ENCODE assay signal across 13 mouse cellular contexts in genomic region chr3:145790709-145791108, GRCm38 (mm10). TPM values are rescaled to one million over a fixed set of nuclear protein-coding genes. Genes with fewer than 3 reads are reported as not detected.
DNase-seq lines count a peak whose midpoint lies in the region; ATAC-seq lines count a peak whose summit lies in the region.
"Had no signal": no experiment of that assay in that cellular context is flagged by ENCODE, and none has a peak within 500 bp of the region (broad histone marks: within the 10 kb centered on the region; RNA-seq: fewer than 3 reads in every experiment).

No protein-coding gene starts in this region.

- H3K9ac ChIP-seq in forebrain, embryonic 11.5 days (ENCODE audit: low read length): no peak overlapping the region
- H3K9ac ChIP-seq in kidney, embryonic 15.5 days: no peak overlapping the region
- H3K9ac ChIP-seq in limb, embryonic 12.5 days (replicated peaks): no peak overlapping the region
- H3K9ac ChIP-seq: heart, embryonic 12.5 days; hindbrain, embryonic 14.5 days; neural tube, embryonic 12.5 days had no signal

- H3K4me3 ChIP-seq in forebrain, embryonic 11.5 days (ENCODE audit: low read depth, low read length): no peak overlapping the region
- H3K4me3 ChIP-seq in forebrain, embryonic 10.5 days: no peak overlapping the region
- no peak overlapping the region for H3K4me3 ChIP-seq in kidney, embryonic 15.5 days (replicated peaks)
- no peak overlapping the region for H3K4me3 ChIP-seq in limb, embryonic 12.5 days (replicated peaks)
- H3K4me3 ChIP-seq: heart, embryonic 12.5 days; neural tube, embryonic 12.5 days had no signal

- peak; percentile 20 for DNase-seq in forebrain, embryonic 11.5 days (ENCODE audit: low spot score)
- DNase-seq in forebrain, embryonic 10.5 days (ENCODE audit: extremely low spot score, low spot score): no peak
- DNase-seq in kidney, postnatal 14 days: no peak
- DNase-seq in adipocyte (ENCODE audit: low spot score): peak; percentile 90
- no peak for DNase-seq in cerebellum, adult 11 months
- DNase-seq in layer of hippocampus, postnatal 14 days (ENCODE audit: low spot score in 2 of 2): no peak
- DNase-seq: cerebellum, adult 9-11 months; thymus, postnatal 25 days had no signal

- H3K27ac ChIP-seq in forebrain, embryonic 11.5 days (ENCODE audit: low read depth, low read length): no peak overlapping the region
- no peak overlapping the region for H3K27ac ChIP-seq in forebrain, embryonic 10.5 days
- H3K27ac ChIP-seq in kidney, embryonic 15.5 days: no peak overlapping the region; the same call in 1 of the 2 replicates
- H3K27ac ChIP-seq in limb, embryonic 12.5 days: peak overlapping the region; percentile 26
- H3K27ac ChIP-seq: hindbrain, embryonic 14.5 days; neural tube, embryonic 12.5 days had no signal

- WGBS in forebrain, embryonic 11.5 days: 91% methylated on average over 4 of the region's 4 CpGs
- 94% methylated on average over 4 of the region's 4 CpGs for WGBS in forebrain, embryonic 10.5 days
- WGBS in kidney, embryonic 15.5 days: 80% methylated on average over 4 of the region's 4 CpGs
- WGBS in limb, embryonic 12.5 days: 67% methylated on average over 4 of the region's 4 CpGs

- no peak for ATAC-seq in forebrain, embryonic 11.5 days (replicated peaks; ENCODE audit: low FRiP score)
- ATAC-seq in kidney, embryonic 15.5 days (replicated peaks; ENCODE audit: low FRiP score): peak; percentile 45
- ATAC-seq in limb, embryonic 12.5 days (ENCODE audit: insufficient number of reproducible peaks, insufficient read depth, low FRiP score, low TSS enrichment, low read depth): no peak

- no peak overlapping the region for H3K4me2 ChIP-seq in forebrain, embryonic 11.5 days (ENCODE audit: low read depth, low read length, severe bottlenecking)
- H3K4me2 ChIP-seq in kidney, embryonic 15.5 days: no peak overlapping the region
- no peak overlapping the region for H3K4me2 ChIP-seq in limb, embryonic 12.5 days
- H3K4me2 ChIP-seq: heart, embryonic 12.5 days; hindbrain, embryonic 14.5 days; neural tube, embryonic 12.5 days had no signal

- H3K9me3 ChIP-seq in forebrain, embryonic 11.5 days (ENCODE audit: control insufficient read depth, low read length): no peaks in the 10 kb centered on the region
- H3K9me3 ChIP-seq in forebrain, embryonic 10.5 days: no peaks in the 10 kb centered on the region
- no peaks in the 10 kb centered on the region for H3K9me3 ChIP-seq in kidney, embryonic 15.5 days (replicated peaks)
- no peaks in the 10 kb centered on the region for H3K9me3 ChIP-seq in limb, embryonic 12.5 days
- H3K9me3 ChIP-seq: heart, embryonic 12.5 days; neural tube, embryonic 12.5 days had no signal

- no peaks in the 10 kb centered on the region for H3K27me3 ChIP-seq in forebrain, embryonic 11.5 days (ENCODE audit: control insufficient read depth, insufficient read depth, low read length)
- H3K27me3 ChIP-seq in forebrain, embryonic 10.5 days (ENCODE audit: poor library complexity, severe bottlenecking): no peaks in the 10 kb centered on the region
- no peaks in the 10 kb centered on the region for H3K27me3 ChIP-seq in kidney, embryonic 15.5 days
- no peaks in the 10 kb centered on the region for H3K27me3 ChIP-seq in limb, embryonic 12.5 days
- H3K27me3 ChIP-seq: heart, embryonic 12.5 days; neural tube, embryonic 12.5 days had no signal

- H3K36me3 ChIP-seq in forebrain, embryonic 11.5 days (ENCODE audit: control insufficient read depth, insufficient read depth, low read length): no peaks in the 10 kb centered on the region
- no peaks in the 10 kb centered on the region for H3K36me3 ChIP-seq in forebrain, embryonic 10.5 days (replicated peaks)
- H3K36me3 ChIP-seq in kidney, embryonic 15.5 days: no peaks in the 10 kb centered on the region
- no peaks in the 10 kb centered on the region for H3K36me3 ChIP-seq in limb, embryonic 12.5 days
- H3K36me3 ChIP-seq: heart, embryonic 12.5 days; neural tube, embryonic 12.5 days had no signal

- no peaks in the 10 kb centered on the region for H3K4me1 ChIP-seq in forebrain, embryonic 11.5 days (replicated peaks; ENCODE audit: control insufficient read depth, insufficient read depth, low read length)
- H3K4me1 ChIP-seq in forebrain, embryonic 10.5 days: 0 out of 2 replicates have a peak, but pooled peaks cover 2% of the 10 kb centered on the region
- H3K4me1 ChIP-seq in kidney, embryonic 15.5 days: peaks cover 22% of the 10 kb centered on the region
- H3K4me1 ChIP-seq in limb, embryonic 12.5 days (replicated peaks): peaks cover 11% of the 10 kb centered on the region
- H3K4me1 ChIP-seq: neural tube, embryonic 12.5 days had no signal

RNA-seq across cellular contexts. Expression of gene Ddah1, which starts 32.2 kb away (rescaled TPM):
- 71.2 and 84.3 TPM in 2 replicates for polyA plus RNA-seq in forebrain, embryonic 11.5 days (2014; fragmentation: Nextera tagmentation; extraction: Ambion mirVana)
- polyA plus RNA-seq in forebrain, embryonic 10.5 days (2016; fragmentation: Nextera tagmentation; extraction: Ambion mirVana): 41.9 and 42.3 TPM in 2 replicates
- 71.2 and 76.1 TPM in 2 replicates for polyA plus RNA-seq in kidney, embryonic 15.5 days (2015; fragmentation: Nextera tagmentation; extraction: Ambion mirVana)
- polyA plus RNA-seq in limb, embryonic 12.5 days (2016; fragmentation: Nextera tagmentation; extraction: Ambion mirVana): 21.7 and 25.4 TPM in 2 replicates
- total RNA-seq in layer of hippocampus, postnatal 14 days (2021): 10 to 100 TPM; 62.6 to 72.2 TPM

Comparison
In these comparisons a context has a peak if more than half of its experiments do, and no peak if none do; other contexts are left out.
1. DNase-seq: peak in forebrain, embryonic 11.5 days (single experiment) and adipocyte (single experiment); none in forebrain, embryonic 10.5 days (single experiment), kidney, postnatal 14 days (single experiment), cerebellum, adult 11 months (single experiment) and layer of hippocampus, postnatal 14 days (0 of 2).